Mouse (Mus musculus) myocyte (in vitro differentiated cells): ENCODE data around the gene Ncs1.

Experiments used
- CEBPB ChIP-seq: IDR thresholded peaks from 2 replicates; pipeline ENCODE4 v1.6.1; 2011; ENCODE audit warnings: mild to moderate bottlenecking, moderate library complexity; ENCODE audit not compliant: poor library complexity, insufficient read depth, severe bottlenecking
- E2F4 ChIP-seq: IDR thresholded peaks from one replicate; pipeline ENCODE4 v1.6.1; 2011; ENCODE audit warnings: mild to moderate bottlenecking, control low read depth, moderate library complexity; ENCODE audit not compliant: insufficient read depth
- MAX ChIP-seq: IDR thresholded peaks from one replicate; pipeline ENCODE4 v1.6.1; 2011; ENCODE audit warnings: low read depth, mild to moderate bottlenecking, control low read depth
- MYOD1 ChIP-seq, 3 experiments: IDR thresholded peaks; one replicate each; pipeline ENCODE4 v1.6.1; 2011; ENCODE audit warnings: control low read depth in 2 of 3, low read depth in 2 of 3, mild to moderate bottlenecking in 2 of 3, moderate library complexity in 1 of 3; ENCODE audit not compliant: insufficient read length in 2 of 3, control insufficient read depth in 1 of 3
- MYOG ChIP-seq, 3 experiments: IDR thresholded peaks; one replicate each; pipeline ENCODE4 v1.6.1; 2011; ENCODE audit warnings: control low read depth in 2 of 3, low read depth in 2 of 3, mild to moderate bottlenecking in 2 of 3; ENCODE audit not compliant: insufficient read length in 2 of 3, control insufficient read depth in 1 of 3, insufficient read depth in 1 of 3
- POLR2A ChIP-seq: IDR thresholded peaks from one replicate; pipeline ENCODE4 v1.6.1; 2011; ENCODE audit warnings: low read depth, mild to moderate bottlenecking, control low read depth, moderate library complexity; ENCODE audit not compliant: insufficient read length
- POLR2AphosphoS2 ChIP-seq: IDR thresholded peaks from one replicate; pipeline ENCODE4 v1.6.1; 2011; ENCODE audit warnings: low read depth, control low read depth; ENCODE audit not compliant: insufficient read length
- REST ChIP-seq: IDR thresholded peaks from one replicate; pipeline ENCODE4 v1.6.1; 2011; ENCODE audit warnings: mild to moderate bottlenecking, control low read depth, moderate library complexity; ENCODE audit not compliant: insufficient read depth, insufficient read length
- SRF ChIP-seq: IDR thresholded peaks from one replicate; pipeline ENCODE4 v1.6.1; 2011; ENCODE audit warnings: low read depth; ENCODE audit not compliant: control insufficient read depth, insufficient read length
- TCF12 ChIP-seq: IDR thresholded peaks from one replicate; pipeline ENCODE4 v1.6.1; 2011; ENCODE audit warnings: mild to moderate bottlenecking, control low read depth; ENCODE audit not compliant: poor library complexity, insufficient read depth, severe bottlenecking
- TCF3 ChIP-seq: IDR thresholded peaks from one replicate; pipeline ENCODE4 v1.6.1; 2011; ENCODE audit warnings: low read depth, control low read depth; ENCODE audit not compliant: insufficient read length
- USF1 ChIP-seq: IDR thresholded peaks from one replicate; pipeline ENCODE4 v1.6.1; 2011; ENCODE audit warnings: low read depth, mild to moderate bottlenecking, control low read depth, moderate library complexity

GRCm38 (mm10) chr2:31269847-31270246, 24.2 kb downstream of the Ncs1 start:
- TF ChIP-seq USF1 (no peak), POLR2A (no peak), TCF12 (no peak), REST (no peak), SRF (no peak), TCF3 (no peak), MAX (no peak), MYOG (IDR thresholded peaks at IDR 0.05; ENCODE audit: control insufficient read depth in 1 of 3, insufficient read depth in 1 of 3, insufficient read length in 2 of 3, low read depth in 2 of 3) (no peak), CEBPB (no peak), E2F4 (no peak), MYOD1 (IDR thresholded peaks at IDR 0.05; ENCODE audit: control insufficient read depth in 1 of 3, insufficient read length in 2 of 3, low read depth in 2 of 3) (no peak), POLR2AphosphoS2 (no peak)
